Mouse (Mus musculus): ENCODE results near the gene Itgb3. TPM values are rescaled to one million over a fixed set of nuclear protein-coding genes. Genes with fewer than 3 reads are reported as not detected.

The Itgb3 gene
- polyA plus RNA-seq, 1 experiment, result 14.7 TPM

- Histone ChIP-seq H3K27ac (ENCODE audit: control insufficient read depth, insufficient read depth, low read length) (no peak overlapping the region), H3K4me3 (ENCODE audit: control insufficient read depth, insufficient read depth, low read length) (no peak overlapping the region), H3K4me1 (replicated peaks; ENCODE audit: control insufficient read depth, insufficient read depth, low read length) (peaks cover 71% of the 10 kb centered on the region), H3K27me3 (ENCODE audit: control insufficient read depth, insufficient read depth, low read length) (no peaks in the 10 kb centered on the region), H3K36me3 (ENCODE audit: control insufficient read depth, insufficient read depth, low read length) (no peaks in the 10 kb centered on the region)
- WGBS, result 5% methylated on average over 5 of the region's 5 CpGs
- TF ChIP-seq CTCF (IDR thresholded peaks at IDR 0.05; ENCODE audit: borderline replicate concordance, control insufficient read depth, extremely low read depth, insufficient read depth, low read length, poor library complexity) (no peak), POLR2A (IDR thresholded peaks at IDR 0.05; ENCODE audit: control insufficient read depth, extremely low read depth, insufficient read depth, low read length, poor library complexity) (no peak)
- DNase-seq, result peak; percentile 53
Observed at GRCm38 (mm10) chr11:104661106-104661505, 53.3 kb downstream of the Itgb3 start.

DNA sequence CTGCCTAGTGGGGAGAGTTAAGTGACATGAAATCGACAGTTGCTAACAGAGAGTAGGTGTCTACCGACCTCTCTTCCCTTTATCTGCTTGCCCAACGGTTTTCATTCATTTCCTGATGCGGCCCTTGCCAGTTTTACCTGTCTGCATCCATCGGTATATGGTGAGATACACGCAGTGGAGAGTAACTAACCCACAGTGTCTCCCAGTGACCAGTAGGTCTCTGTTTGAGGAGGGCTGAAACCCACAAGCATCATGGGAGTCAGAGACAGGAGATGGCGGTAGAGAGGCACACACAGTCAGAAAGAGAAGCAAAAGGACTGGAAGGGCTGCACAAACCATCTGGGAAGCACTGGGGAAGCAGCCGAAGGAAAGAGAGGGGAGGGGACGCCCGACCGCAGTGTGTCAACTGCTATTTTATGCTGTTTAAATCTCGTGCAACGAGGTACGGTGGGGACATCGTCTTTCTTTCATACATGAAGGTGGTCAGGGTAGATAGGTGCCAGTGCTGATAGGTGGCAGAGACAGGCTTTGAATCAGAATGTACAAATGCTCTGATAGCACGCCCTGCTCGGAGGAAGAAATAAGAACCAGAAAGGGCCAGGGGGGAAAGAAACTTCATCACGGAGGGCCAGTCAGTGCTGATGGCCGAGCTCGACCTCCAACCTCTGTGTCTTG lies 53.9 kb downstream of the Itgb3 start:
- H3K4me1 ChIP-seq (replicated peaks; ENCODE audit: control insufficient read depth, insufficient read depth, low read length), result peaks cover 71% of the 10 kb centered on the region
- peak; percentile 61 for DNase-seq
- TF ChIP-seq POLR2A (IDR thresholded peaks at IDR 0.05; ENCODE audit: control insufficient read depth, extremely low read depth, insufficient read depth, low read length, poor library complexity), result no peak
- H3K27ac ChIP-seq (ENCODE audit: control insufficient read depth, insufficient read depth, low read length), result peak overlapping the region; percentile 80
- H3K27me3 ChIP-seq (ENCODE audit: control insufficient read depth, insufficient read depth, low read length), result no peaks in the 10 kb centered on the region
- H3K36me3 ChIP-seq (ENCODE audit: control insufficient read depth, insufficient read depth, low read length), result no peaks in the 10 kb centered on the region
- 44% methylated on average over 20 of the region's 20 CpGs for WGBS
- H3K4me3 ChIP-seq (ENCODE audit: control insufficient read depth, insufficient read depth, low read length), result no peak overlapping the region

DNA sequence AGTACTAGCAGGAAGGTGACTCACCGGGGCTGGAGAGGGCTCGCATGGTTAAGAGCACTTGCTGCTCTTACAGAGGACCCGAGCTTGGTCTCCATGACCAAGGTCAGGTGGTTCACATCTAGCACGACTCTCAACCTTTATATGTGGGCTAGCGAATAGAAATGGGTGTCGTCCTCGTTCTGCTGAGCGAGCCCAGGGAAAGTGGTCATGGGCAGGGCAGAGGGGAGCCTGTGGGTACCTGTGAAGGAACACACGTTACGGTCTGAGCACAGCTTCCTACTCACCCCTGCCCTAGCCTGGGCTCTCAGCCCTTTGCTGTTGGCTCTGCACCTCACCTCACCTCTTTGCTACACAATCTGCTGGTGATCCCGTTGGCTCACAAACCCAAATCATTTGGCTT lies 54.8 kb downstream of the Itgb3 start:
- TF ChIP-seq CTCF (IDR thresholded peaks at IDR 0.05; ENCODE audit: borderline replicate concordance, control insufficient read depth, extremely low read depth, insufficient read depth, low read length, poor library complexity) (no peak), POLR2A (IDR thresholded peaks at IDR 0.05; ENCODE audit: control insufficient read depth, extremely low read depth, insufficient read depth, low read length, poor library complexity) (no peak)
- Histone ChIP-seq H3K27me3 (ENCODE audit: control insufficient read depth, insufficient read depth, low read length) (no peaks in the 10 kb centered on the region), H3K4me3 (ENCODE audit: control insufficient read depth, insufficient read depth, low read length) (no peak overlapping the region), H3K36me3 (ENCODE audit: control insufficient read depth, insufficient read depth, low read length) (no peaks in the 10 kb centered on the region), H3K27ac (ENCODE audit: control insufficient read depth, insufficient read depth, low read length) (peak overlapping the region; percentile 80; the same call in 1 of the 2 replicates), H3K4me1 (replicated peaks; ENCODE audit: control insufficient read depth, insufficient read depth, low read length) (peaks cover 71% of the 10 kb centered on the region)
- 76% methylated on average over 11 of the region's 11 CpGs for WGBS
- no peak for DNase-seq

DNA sequence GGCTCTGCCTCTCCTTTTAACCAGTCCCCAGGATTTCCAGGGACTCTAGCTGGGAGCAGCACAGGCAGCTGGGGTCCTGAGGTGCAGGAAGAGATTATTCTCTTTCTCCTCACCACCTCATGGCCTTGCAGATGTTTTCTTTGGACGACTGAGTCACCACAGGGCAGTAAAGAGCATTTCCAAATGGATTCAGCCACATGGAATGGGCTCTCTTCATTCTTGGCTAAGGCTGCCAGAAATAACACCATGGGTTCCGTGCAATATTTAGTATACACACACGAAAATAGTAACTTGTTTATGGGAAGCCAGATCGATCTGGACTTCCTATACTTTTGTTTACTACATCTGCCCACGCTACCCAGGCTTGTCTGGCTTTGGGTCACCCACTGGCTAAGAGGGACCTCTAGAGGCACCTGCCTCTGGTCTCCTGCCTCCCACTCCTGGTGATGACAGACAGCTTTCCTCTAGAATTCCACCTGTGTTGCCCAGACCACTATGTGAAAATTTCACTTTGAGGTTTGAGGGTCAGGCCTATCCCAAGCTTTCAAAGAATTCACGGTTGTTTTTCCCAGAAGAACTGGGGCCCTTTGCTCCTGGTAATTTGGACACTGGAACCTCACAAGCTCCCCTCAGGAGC lies 55.6 kb downstream of the Itgb3 start:
- no peak overlapping the region for H3K4me3 ChIP-seq (ENCODE audit: control insufficient read depth, insufficient read depth, low read length)
- H3K27ac ChIP-seq (ENCODE audit: control insufficient read depth, insufficient read depth, low read length), result no peak overlapping the region
- H3K4me1 ChIP-seq (replicated peaks; ENCODE audit: control insufficient read depth, insufficient read depth, low read length), result peaks cover 71% of the 10 kb centered on the region
- H3K36me3 ChIP-seq (ENCODE audit: control insufficient read depth, insufficient read depth, low read length), result no peaks in the 10 kb centered on the region
- TF ChIP-seq CTCF (IDR thresholded peaks at IDR 0.05; ENCODE audit: borderline replicate concordance, control insufficient read depth, extremely low read depth, insufficient read depth, low read length, poor library complexity), result no peak
- TF ChIP-seq POLR2A (IDR thresholded peaks at IDR 0.05; ENCODE audit: control insufficient read depth, extremely low read depth, insufficient read depth, low read length, poor library complexity), result no peak
- no peaks in the 10 kb centered on the region for H3K27me3 ChIP-seq (ENCODE audit: control insufficient read depth, insufficient read depth, low read length)
- WGBS, result 73% methylated on average over 6 of the region's 6 CpGs
- no peak for DNase-seq

DNA sequence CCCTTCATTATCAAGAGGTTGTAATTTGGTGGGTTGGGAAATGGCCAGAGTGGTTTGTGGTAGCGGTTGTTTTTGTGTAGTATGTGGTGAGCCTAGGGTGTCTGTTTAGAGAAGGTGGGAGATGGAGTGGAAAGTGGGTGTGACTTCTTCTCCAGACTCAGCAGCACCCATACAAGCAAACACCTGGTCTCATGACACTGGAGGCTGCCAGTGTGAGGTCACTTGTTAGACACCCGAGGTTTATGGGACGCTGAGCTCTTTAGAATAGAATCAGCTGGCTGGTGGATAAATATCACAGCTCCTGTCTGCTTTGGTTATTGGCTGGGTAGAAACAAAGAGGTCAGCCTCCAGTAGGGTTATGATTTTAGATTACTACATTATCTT lies 56.1 kb downstream of the Itgb3 start:
- peaks cover 68% of the 10 kb centered on the region for H3K4me1 ChIP-seq (replicated peaks; ENCODE audit: control insufficient read depth, insufficient read depth, low read length)
- no peak for DNase-seq
- H3K27me3 ChIP-seq (ENCODE audit: control insufficient read depth, insufficient read depth, low read length), result no peaks in the 10 kb centered on the region
- H3K36me3 ChIP-seq (ENCODE audit: control insufficient read depth, insufficient read depth, low read length), result no peaks in the 10 kb centered on the region
- WGBS, result 6% methylated on average over 3 of the region's 3 CpGs
- no peak overlapping the region for H3K4me3 ChIP-seq (ENCODE audit: control insufficient read depth, insufficient read depth, low read length)
- TF ChIP-seq CTCF (IDR thresholded peaks at IDR 0.05; ENCODE audit: borderline replicate concordance, control insufficient read depth, extremely low read depth, insufficient read depth, low read length, poor library complexity), result no peak
- no peak for TF ChIP-seq POLR2A (IDR thresholded peaks at IDR 0.05; ENCODE audit: control insufficient read depth, extremely low read depth, insufficient read depth, low read length, poor library complexity)
- no peak overlapping the region for H3K27ac ChIP-seq (ENCODE audit: control insufficient read depth, insufficient read depth, low read length)

DNA sequence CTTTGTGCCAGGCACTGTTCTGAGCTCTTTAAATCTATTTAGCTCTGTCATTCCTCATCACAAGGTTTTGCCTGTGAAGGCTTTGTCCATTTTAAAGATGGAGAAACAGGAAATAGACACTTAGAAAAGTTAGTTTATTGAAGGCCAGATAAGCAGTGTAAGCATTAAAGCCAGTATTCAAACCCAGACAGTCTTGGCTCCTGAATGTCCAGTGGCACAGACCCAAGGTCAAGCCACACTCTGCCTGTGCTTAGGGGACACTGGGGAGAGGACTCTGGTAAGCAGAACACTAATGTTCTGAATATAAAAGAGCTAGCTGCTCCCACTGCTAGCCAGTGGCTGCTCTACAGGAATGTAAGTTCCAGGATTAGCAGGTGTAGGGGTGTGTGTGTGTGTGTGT lies 56.6 kb downstream of the Itgb3 start:
- no peak for DNase-seq
- H3K36me3 ChIP-seq (ENCODE audit: control insufficient read depth, insufficient read depth, low read length), result no peaks in the 10 kb centered on the region
- no peak for TF ChIP-seq CTCF (IDR thresholded peaks at IDR 0.05; ENCODE audit: borderline replicate concordance, control insufficient read depth, extremely low read depth, insufficient read depth, low read length, poor library complexity)
- H3K4me1 ChIP-seq (replicated peaks; ENCODE audit: control insufficient read depth, insufficient read depth, low read length), result peaks cover 64% of the 10 kb centered on the region
- no peak overlapping the region for H3K4me3 ChIP-seq (ENCODE audit: control insufficient read depth, insufficient read depth, low read length)
- peak overlapping the region; percentile 13; the same call in 1 of the 2 replicates for H3K27ac ChIP-seq (ENCODE audit: control insufficient read depth, insufficient read depth, low read length)
- no peaks in the 10 kb centered on the region for H3K27me3 ChIP-seq (ENCODE audit: control insufficient read depth, insufficient read depth, low read length)

DNA sequence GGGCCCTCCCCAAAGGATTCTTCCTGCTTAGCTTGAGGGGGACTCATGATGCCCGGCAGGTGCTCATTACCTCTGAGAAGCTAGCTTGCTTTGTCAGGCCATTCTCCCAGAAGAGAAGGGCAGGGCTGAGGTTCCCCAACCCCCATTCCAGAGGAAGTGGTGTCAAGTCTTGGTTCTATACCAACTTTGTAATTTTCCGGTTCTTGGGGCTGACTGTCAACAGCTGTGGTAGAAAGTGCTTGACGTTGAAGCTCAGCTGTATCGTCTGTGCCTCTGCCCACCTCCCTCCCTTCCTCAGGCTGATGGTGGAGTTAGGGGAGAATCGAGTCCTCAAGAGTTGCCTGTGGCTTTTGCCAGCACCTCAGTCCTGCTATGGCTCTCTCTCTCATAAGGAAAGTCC lies 59.6 kb downstream of the Itgb3 start:
- peaks cover 59% of the 10 kb centered on the region for H3K4me1 ChIP-seq (replicated peaks; ENCODE audit: control insufficient read depth, insufficient read depth, low read length)
- 0% methylated on average over 5 of the region's 5 CpGs for WGBS
- DNase-seq, result peak; percentile 61
- no peaks in the 10 kb centered on the region for H3K36me3 ChIP-seq (ENCODE audit: control insufficient read depth, insufficient read depth, low read length)
- TF ChIP-seq POLR2A (IDR thresholded peaks at IDR 0.05; ENCODE audit: control insufficient read depth, extremely low read depth, insufficient read depth, low read length, poor library complexity) (peak; percentile 16; the same call in 1 of the 2 replicates), CTCF (IDR thresholded peaks at IDR 0.05; ENCODE audit: borderline replicate concordance, control insufficient read depth, extremely low read depth, insufficient read depth, low read length, poor library complexity) (no peak)
- H3K4me3 ChIP-seq (ENCODE audit: control insufficient read depth, insufficient read depth, low read length), result no peak overlapping the region
- H3K27me3 ChIP-seq (ENCODE audit: control insufficient read depth, insufficient read depth, low read length), result no peaks in the 10 kb centered on the region
- peak overlapping the region; percentile 96 for H3K27ac ChIP-seq (ENCODE audit: control insufficient read depth, insufficient read depth, low read length)

Measured in thymus, adult 2 months (tissue).